Mouse (Mus musculus) limb, embryonic 14.5 days (tissue): ENCODE measurements around the gene Ywhae. TPM values are rescaled to one million over a fixed set of nuclear protein-coding genes. Genes with fewer than 3 reads are reported as not detected.
A peak's percentile ranks its signal among the peaks of the same experiment; 100 is the strongest.

Experiments
- ATAC-seq: fragments of 200-750 bp; cut with Nextera tagmentation; 2 replicates; pipeline ENCODE4 v1.8.0; 2017; ENCODE audit warnings: low read depth, moderate number of reproducible peaks, moderate TSS enrichment; ENCODE audit not compliant: low FRiP score
- DNase-seq: peaks from one replicate; pipeline ENCODE4 v3.0.0-alpha.2; 2015; ENCODE audit warnings: low spot score
- H3K27ac ChIP-seq: fragments of 300-500 bp; sonication (generic); replicated peaks from 2 replicates; pipeline ENCODE4 v1.5.1; 2014; ENCODE audit warnings: low read depth, mild to moderate bottlenecking, low read length, moderate library complexity, mixed read lengths
- H3K27me3 ChIP-seq: fragments of 300-500 bp; sonication (generic); 2 replicates; pipeline ENCODE4 v1.6.1; 2014; ENCODE audit warnings: low read length, mixed read lengths; ENCODE audit not compliant: control insufficient read depth, insufficient read depth
- H3K36me3 ChIP-seq: fragments of 300-500 bp; sonication (generic); 2 replicates; pipeline ENCODE4 v1.6.1; 2014; ENCODE audit warnings: mild to moderate bottlenecking, low read length, moderate library complexity, mixed read lengths; ENCODE audit not compliant: control insufficient read depth, insufficient read depth
- H3K4me1 ChIP-seq: fragments of 300-500 bp; sonication (generic); 2 replicates; pipeline ENCODE4 v1.6.1; 2014; ENCODE audit warnings: antibody characterized with exemption, low read length, mixed read lengths; ENCODE audit not compliant: control insufficient read depth, insufficient read depth
- H3K4me2 ChIP-seq: fragments of 300-500 bp; sonication (generic); replicated peaks from 2 replicates; pipeline ENCODE4 v1.6.1; 2014; ENCODE audit warnings: low read depth, mild to moderate bottlenecking, low read length, moderate library complexity; ENCODE audit not compliant: severe bottlenecking
- H3K4me3 ChIP-seq: fragments of 300-500 bp; sonication (generic); replicated peaks from 2 replicates; pipeline ENCODE4 v1.5.1; 2014; ENCODE audit warnings: low read length
- H3K9ac ChIP-seq: fragments of 300-500 bp; sonication (generic); 2 replicates; pipeline ENCODE4 v1.6.1; 2014; ENCODE audit warnings: mild to moderate bottlenecking, low read depth, low read length, moderate library complexity; ENCODE audit not compliant: severe bottlenecking
- H3K9me3 ChIP-seq: fragments of 300-500 bp; sonication (generic); 2 replicates; pipeline ENCODE4 v1.6.1; 2016; ENCODE audit warnings: low read length; ENCODE audit not compliant: control insufficient read depth
- POLR2A ChIP-seq: fragments of 200-500 bp; IDR thresholded peaks from 2 replicates; pipeline ENCODE4 v1.8.0; 2012; ENCODE audit warnings: inconsistent platforms, mild to moderate bottlenecking, moderate library complexity, borderline replicate concordance; ENCODE audit not compliant: insufficient read depth, insufficient read length; ENCODE audit errors: extremely low read depth
- WGBS: fragments of 180-500 bp; shearing (Covaris S2); extraction: QIAGEN DNeasy Blood & Tissue Kit; methylation state at CpG from one replicate; pipeline ENCODE4 v1.1.7; 2014; 5-methylcytosine and 5-hydroxymethylcytosine counted together
- polyA plus RNA-seq, 2 experiments: library from polyadenylated mRNA; depleted of rRNA in 1 of 2; stranded (reverse) in 1 of 2; unstranded in 1 of 2; fragments of >200 nt; fragmentation: Nextera tagmentation in 1 of 2; extraction: Ambion mirVana in 1 of 2; gene quantifications; 2 replicates each; pipeline versions ENCODE4 v1.2.1 to v1.2.3; 2012 to 2014

The Ywhae gene
- polyA plus RNA-seq, 2 experiments = 629 to 772 TPM

DNA sequence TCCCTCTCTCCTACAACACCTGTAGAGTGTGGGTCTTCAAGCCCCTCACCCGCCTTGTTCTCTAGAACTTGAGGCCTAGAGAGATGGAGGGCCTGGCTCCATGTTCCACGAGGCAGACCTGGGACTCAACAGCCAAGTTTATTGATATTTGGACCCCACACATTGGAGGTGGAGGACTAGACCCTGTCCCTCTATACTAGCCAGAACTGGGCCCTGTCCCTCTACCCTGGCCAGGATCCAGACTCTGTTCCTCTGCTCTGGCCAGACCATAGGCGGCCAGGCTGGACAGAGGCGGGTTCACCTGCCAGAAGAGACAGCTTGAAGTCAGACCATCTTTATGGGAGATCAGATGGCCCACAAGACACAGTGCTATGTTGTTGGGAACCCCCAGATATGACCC lies 68.7 kb downstream of the Ywhae start:
- no peaks in the 10 kb centered on the region for H3K36me3 ChIP-seq
- DNase-seq = no peak
- WGBS = 66% methylated on average over 4 of the region's 4 CpGs
- H3K4me2 ChIP-seq = no peak overlapping the region
- no peak overlapping the region for H3K27ac ChIP-seq
- H3K9me3 ChIP-seq = no peaks in the 10 kb centered on the region
- H3K9ac ChIP-seq = no peak overlapping the region
- H3K4me3 ChIP-seq = no peak overlapping the region
- peaks cover 17% of the 10 kb centered on the region for H3K27me3 ChIP-seq
- no peak for TF ChIP-seq POLR2A
- ATAC-seq = no peak
- no peaks in the 10 kb centered on the region for H3K4me1 ChIP-seq

DNA sequence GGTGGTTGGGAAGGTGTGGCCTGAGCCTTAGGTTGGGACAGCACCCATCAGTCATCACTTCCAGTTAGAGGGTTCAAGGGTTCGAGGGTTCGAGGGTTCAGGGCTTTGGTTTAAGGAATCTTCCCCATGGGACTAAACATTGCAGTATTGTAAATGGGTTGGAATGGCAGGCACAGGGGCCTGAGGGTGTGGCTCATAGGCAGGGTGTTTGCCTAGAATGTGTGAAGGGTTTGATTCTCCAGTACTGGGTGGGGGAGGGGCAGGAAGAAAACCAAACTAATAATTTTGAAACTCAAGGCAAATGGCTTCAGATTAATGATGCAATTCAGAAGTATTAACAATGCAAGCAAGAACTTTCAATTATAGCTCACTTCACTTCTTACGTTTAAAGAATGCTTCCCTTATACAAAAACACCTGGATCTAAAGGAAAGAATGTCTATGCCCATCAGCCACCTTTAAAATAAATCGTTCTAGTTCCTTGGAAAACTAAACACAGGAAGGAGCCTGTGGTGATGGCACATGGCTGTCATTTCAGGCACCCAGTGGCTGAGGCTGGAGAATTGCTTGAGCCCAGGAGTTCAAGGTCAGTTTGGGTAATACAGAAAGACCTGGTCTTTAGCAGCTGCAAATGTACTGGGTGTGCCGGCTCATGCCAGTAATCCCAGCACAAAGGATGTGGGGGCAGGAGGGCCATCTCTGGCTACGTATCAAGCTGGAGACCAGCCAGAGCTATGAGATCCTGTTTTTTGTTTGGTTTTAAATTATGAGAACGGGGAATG lies 69.3 kb downstream of the Ywhae start:
- H3K27ac ChIP-seq = no peak overlapping the region
- no peak overlapping the region for H3K9ac ChIP-seq
- no peak for ATAC-seq
- H3K4me1 ChIP-seq = no peaks in the 10 kb centered on the region
- no peaks in the 10 kb centered on the region for H3K9me3 ChIP-seq
- H3K27me3 ChIP-seq = peaks cover 12% of the 10 kb centered on the region; the same call in 1 of the 2 replicates
- no peaks in the 10 kb centered on the region for H3K36me3 ChIP-seq
- TF ChIP-seq POLR2A = no peak
- no peak for DNase-seq
- no peak overlapping the region for H3K4me2 ChIP-seq
- WGBS = 75% methylated on average over 7 of the region's 7 CpGs
- no peak overlapping the region for H3K4me3 ChIP-seq

DNA sequence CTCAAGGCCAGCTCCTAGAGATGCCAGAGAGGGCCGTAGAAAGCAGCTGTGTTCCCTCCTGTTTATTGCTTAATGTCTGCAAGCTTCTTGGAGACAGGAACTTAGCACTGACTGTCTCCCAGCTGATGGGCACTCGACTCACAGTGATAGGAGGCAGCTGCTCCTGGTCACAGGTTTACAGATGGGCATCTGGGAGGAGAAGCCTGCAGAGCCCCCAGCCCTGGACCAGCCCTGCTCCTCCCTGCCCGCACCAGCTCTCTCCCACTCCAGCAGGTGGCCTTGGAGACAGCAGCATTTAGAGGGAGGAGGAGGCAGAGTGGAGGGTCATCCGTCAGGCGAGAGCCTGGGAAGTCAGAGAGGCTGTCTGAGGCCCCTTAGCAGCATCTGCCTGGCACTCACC lies 74.8 kb downstream of the Ywhae start:
- TF ChIP-seq POLR2A = no peak
- H3K4me2 ChIP-seq = no peak overlapping the region
- WGBS = 29% methylated on average over 5 of the region's 5 CpGs
- no peaks in the 10 kb centered on the region for H3K36me3 ChIP-seq
- no peaks in the 10 kb centered on the region for H3K9me3 ChIP-seq
- no peak overlapping the region for H3K27ac ChIP-seq
- 0 out of 2 replicates have a peak, but pooled peaks cover 5% of the 10 kb centered on the region for H3K4me1 ChIP-seq
- H3K4me3 ChIP-seq = no peak overlapping the region
- H3K27me3 ChIP-seq = no peaks in the 10 kb centered on the region
- H3K9ac ChIP-seq = no peak overlapping the region
- DNase-seq (no peak), ATAC-seq (no peak)

DNA sequence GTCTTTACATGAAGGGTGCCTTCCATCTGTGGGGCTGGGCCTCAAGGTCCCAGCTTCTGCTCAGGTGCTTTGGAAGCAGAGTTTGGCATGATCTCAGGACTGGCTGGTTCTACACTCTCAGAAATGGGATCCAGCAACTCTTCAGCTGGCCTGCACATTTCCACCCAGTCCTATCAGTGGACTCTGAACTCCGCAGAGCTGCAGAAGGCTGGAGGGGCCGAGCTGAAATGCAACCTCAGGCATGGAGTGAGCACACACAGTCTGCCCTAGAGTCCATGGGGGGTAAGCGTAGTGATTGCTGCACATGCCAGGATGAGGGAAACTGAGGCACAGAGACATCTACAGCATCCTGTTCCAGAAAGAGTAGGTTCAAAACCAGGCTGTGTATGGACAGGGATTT lies 77.9 kb downstream of the Ywhae start:
- WGBS = 82% methylated on average over 3 of the region's 3 CpGs
- DNase-seq (no peak), ATAC-seq (no peak)
- no peaks in the 10 kb centered on the region for H3K27me3 ChIP-seq
- H3K4me1 ChIP-seq = peaks cover 11% of the 10 kb centered on the region; the same call in 1 of the 2 replicates
- no peak overlapping the region for H3K4me3 ChIP-seq
- no peak overlapping the region for H3K27ac ChIP-seq
- H3K9me3 ChIP-seq = no peaks in the 10 kb centered on the region
- no peaks in the 10 kb centered on the region for H3K36me3 ChIP-seq
- no peak for TF ChIP-seq POLR2A
- H3K9ac ChIP-seq = no peak overlapping the region
- H3K4me2 ChIP-seq = no peak overlapping the region

DNA sequence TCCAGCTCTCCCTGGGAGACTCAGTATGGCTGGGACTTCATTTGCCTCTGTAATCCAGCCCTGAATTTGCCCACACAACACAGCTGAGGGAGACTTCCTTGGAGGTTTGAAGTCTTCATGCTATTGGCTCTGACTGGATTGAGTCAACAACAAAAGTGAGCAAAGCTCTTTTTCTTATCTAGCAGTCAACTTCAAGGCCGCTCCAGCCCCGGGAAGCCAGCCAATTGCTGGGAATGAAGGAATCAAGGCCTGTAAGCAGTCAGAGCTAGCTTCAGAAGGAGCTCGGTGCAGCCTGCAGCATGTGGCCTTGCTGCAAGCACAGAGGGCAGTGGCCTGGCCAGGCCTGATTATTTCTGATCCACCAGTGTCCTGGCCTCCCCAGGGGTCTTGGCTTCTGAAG lies 79.2 kb downstream of the Ywhae start:
- no peaks in the 10 kb centered on the region for H3K9me3 ChIP-seq
- peaks cover 11% of the 10 kb centered on the region; the same call in 1 of the 2 replicates for H3K4me1 ChIP-seq
- 39% methylated on average over 3 of the region's 3 CpGs for WGBS
- H3K9ac ChIP-seq = no peak overlapping the region
- DNase-seq = peak; percentile 73
- H3K4me2 ChIP-seq = no peak overlapping the region
- H3K27me3 ChIP-seq = no peaks in the 10 kb centered on the region
- no peak for TF ChIP-seq POLR2A
- H3K27ac ChIP-seq = peak overlapping the region; percentile 75
- H3K4me3 ChIP-seq = no peak overlapping the region
- ATAC-seq = peak; percentile 45; the same call in 1 of the 2 replicates
- no peaks in the 10 kb centered on the region for H3K36me3 ChIP-seq
